Mouse (Mus musculus) kidney, embryonic 14.5 days (tissue): ENCODE measurements around the gene Vmn1r10. TPM values are rescaled to one million over a fixed set of nuclear protein-coding genes. Genes with fewer than 3 reads are reported as not detected.

Experiments
- ATAC-seq: fragments of 200-750 bp; cut with Nextera tagmentation; 2 replicates; pipeline ENCODE4 v1.8.0; 2017; ENCODE audit warnings: moderate number of reproducible peaks, mild to moderate bottlenecking, moderate TSS enrichment, moderate library complexity; ENCODE audit not compliant: low FRiP score, low TSS enrichment
- H3K27ac ChIP-seq: fragments of 300-500 bp; sonication (generic); 2 replicates; pipeline ENCODE4 v1.5.1; 2014; ENCODE audit warnings: low read depth, mild to moderate bottlenecking, low read length, moderate library complexity, mixed read lengths
- H3K27me3 ChIP-seq: fragments of 300-500 bp; sonication (generic); 2 replicates; pipeline ENCODE4 v1.6.1; 2014; ENCODE audit warnings: mild to moderate bottlenecking, low read length; ENCODE audit not compliant: control insufficient read depth, insufficient read depth
- H3K36me3 ChIP-seq: fragments of 300-500 bp; sonication (generic); 2 replicates; pipeline ENCODE4 v1.6.1; 2014; ENCODE audit warnings: low read length, mixed read lengths; ENCODE audit not compliant: control insufficient read depth, insufficient read depth
- H3K4me1 ChIP-seq: fragments of 300-500 bp; sonication (generic); 2 replicates; pipeline ENCODE4 v1.6.1; 2014; ENCODE audit warnings: low read length, mixed read lengths; ENCODE audit not compliant: control insufficient read depth, insufficient read depth
- H3K4me2 ChIP-seq: fragments of 300-500 bp; sonication (generic); replicated peaks from 2 replicates; pipeline ENCODE4 v1.6.1; 2014; ENCODE audit warnings: low read depth, mild to moderate bottlenecking, low read length
- H3K4me3 ChIP-seq: fragments of 300-500 bp; sonication (generic); 2 replicates; pipeline ENCODE4 v1.5.1; 2014; ENCODE audit warnings: mild to moderate bottlenecking, low read length
- H3K9ac ChIP-seq: fragments of 300-500 bp; sonication (generic); 2 replicates; pipeline ENCODE4 v1.6.1; 2014; ENCODE audit warnings: low read depth, mild to moderate bottlenecking, low read length, moderate library complexity
- H3K9me3 ChIP-seq: fragments of 300-500 bp; sonication (generic); 2 replicates; pipeline ENCODE4 v1.6.1; 2016; ENCODE audit warnings: low read length; ENCODE audit not compliant: control insufficient read depth
- WGBS: fragments of 180-500 bp; shearing (Covaris S2); extraction: QIAGEN DNeasy Blood & Tissue Kit; methylation state at CpG from one replicate; pipeline ENCODE4 v1.1.7; 2014; 5-methylcytosine and 5-hydroxymethylcytosine counted together
- polyA plus RNA-seq: library from polyadenylated mRNA; unstranded; fragments of >200 nt; fragmentation: Nextera tagmentation; extraction: Ambion mirVana; gene quantifications from 2 replicates; pipeline ENCODE4 v1.2.1, GENCODE M21; 2014

Gene Vmn1r10
- not detected in 2 replicates for polyA plus RNA-seq

- no peak for ATAC-seq
- H3K27me3 ChIP-seq: no peaks in the 10 kb centered on the region
- no peaks in the 10 kb centered on the region for H3K4me1 ChIP-seq
- whole genome bisulfite sequencing: 82% methylated on average over 3 of the region's 3 CpGs
- H3K9me3 ChIP-seq: no peaks in the 10 kb centered on the region
- H3K4me3 ChIP-seq: no peak within 1 kb of the TSS
- H3K9ac ChIP-seq: no peak within 1 kb of the TSS
- no peaks in the 10 kb centered on the region for H3K36me3 ChIP-seq
- no peak within 1 kb of the TSS for H3K4me2 ChIP-seq
- no peak within 1 kb of the TSS for H3K27ac ChIP-seq
Observed at GRCm38 (mm10) chr6:57109154-57109553, at the start of gene Vmn1r10. Gene Vmn1r10, plus strand, starts transcription at chr6:57109454.

- no peak overlapping the region for H3K4me3 ChIP-seq
- H3K9me3 ChIP-seq: no peaks in the 10 kb centered on the region
- no peaks in the 10 kb centered on the region for H3K36me3 ChIP-seq
- no peak overlapping the region for H3K9ac ChIP-seq
- H3K4me2 ChIP-seq: no peak overlapping the region
- no peak for ATAC-seq
- no peak overlapping the region for H3K27ac ChIP-seq
- no peaks in the 10 kb centered on the region for H3K27me3 ChIP-seq
- H3K4me1 ChIP-seq: no peaks in the 10 kb centered on the region
Observed at GRCm38 (mm10) chr6:57063730-57064129, 45.5 kb upstream of the Vmn1r10 start.

DNA sequence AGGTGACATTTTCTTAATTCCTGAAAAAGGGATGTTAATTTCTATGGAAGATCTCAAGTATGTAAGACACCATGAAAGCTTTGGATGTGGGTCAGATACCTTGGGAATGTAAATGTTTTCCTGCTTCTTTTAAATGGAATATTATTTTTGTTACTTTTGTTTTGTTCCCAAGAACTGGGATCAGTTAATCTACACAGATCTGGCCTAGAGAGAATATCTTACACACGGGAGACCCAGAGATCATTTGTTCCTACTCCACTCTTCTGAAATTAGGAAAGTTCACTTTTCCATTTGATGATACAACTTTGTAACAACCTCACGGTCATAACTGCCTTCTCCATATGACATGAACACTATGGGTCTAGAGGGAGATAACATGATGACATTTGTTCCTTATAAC, 42.8 kb upstream of the Vmn1r10 start, which contains the start of gene Vmn1r9:
Gene Vmn1r9 (plus strand): TSS at position 301 of the 400 bp plus-strand sequence.
- WGBS: 91% methylated on average over 2 of the region's 2 CpGs

GRCm38 (mm10) chr6:57106358-57106757, 2.9 kb upstream of the Vmn1r10 start:
- H3K36me3 ChIP-seq: no peaks in the 10 kb centered on the region
- no peak for ATAC-seq
- H3K4me2 ChIP-seq: no peak overlapping the region
- no peaks in the 10 kb centered on the region for H3K4me1 ChIP-seq
- H3K9ac ChIP-seq: no peak overlapping the region
- no peak overlapping the region for H3K27ac ChIP-seq
- no peak overlapping the region for H3K4me3 ChIP-seq
- WGBS: 77% methylated on average over 1 of the region's 1 CpGs
- no peaks in the 10 kb centered on the region for H3K27me3 ChIP-seq
- H3K9me3 ChIP-seq: no peaks in the 10 kb centered on the region

More for the DNA sequence above, 42.8 kb upstream of the Vmn1r10 start, which contains the start of gene Vmn1r9:
- H3K36me3 ChIP-seq: no peaks in the 10 kb centered on the region
- no peak for ATAC-seq
- no peaks in the 10 kb centered on the region for H3K4me1 ChIP-seq
- H3K9me3 ChIP-seq: no peaks in the 10 kb centered on the region
- H3K4me3 ChIP-seq: no peak within 1 kb of the TSS
- H3K4me2 ChIP-seq: no peak within 1 kb of the TSS
- no peaks in the 10 kb centered on the region for H3K27me3 ChIP-seq
- no peak within 1 kb of the TSS for H3K27ac ChIP-seq
- H3K9ac ChIP-seq: no peak within 1 kb of the TSS

GRCm38 (mm10) chr6:57133155-57133554, 23.9 kb downstream of the Vmn1r10 start, which contains the start of gene Vmn1r11:
Gene Vmn1r11, plus strand, starts transcription at chr6:57133455.
- Histone ChIP-seq H3K4me3 (no peak within 1 kb of the TSS), H3K36me3 (no peaks in the 10 kb centered on the region), H3K27ac (no peak within 1 kb of the TSS), H3K9me3 (no peaks in the 10 kb centered on the region), H3K27me3 (no peaks in the 10 kb centered on the region), H3K9ac (no peak within 1 kb of the TSS), H3K4me1 (no peaks in the 10 kb centered on the region), H3K4me2 (no peak within 1 kb of the TSS)
- ATAC-seq: no peak
- WGBS: 78% methylated on average over 1 of the region's 1 CpGs

- no peak for ATAC-seq
Observed at GRCm38 (mm10) chr6:57156619-57157018, 47.4 kb downstream of the Vmn1r10 start, which contains the start of gene Vmn1r12. Gene Vmn1r12, plus strand, starts transcription at chr6:57156919.

More at GRCm38 (mm10) chr6:57156619-57157018, 47.4 kb downstream of the Vmn1r10 start, which contains the start of gene Vmn1r12:
- 85% methylated on average over 2 of the region's 2 CpGs for WGBS
- no peaks in the 10 kb centered on the region for H3K27me3 ChIP-seq
- H3K9ac ChIP-seq: no peak within 1 kb of the TSS
- no peak within 1 kb of the TSS for H3K4me2 ChIP-seq
- no peaks in the 10 kb centered on the region for H3K4me1 ChIP-seq
- no peaks in the 10 kb centered on the region for H3K9me3 ChIP-seq
- H3K36me3 ChIP-seq: no peaks in the 10 kb centered on the region
- no peak within 1 kb of the TSS for H3K4me3 ChIP-seq
- H3K27ac ChIP-seq: no peak within 1 kb of the TSS

Other genes starting within 250 kb of the Vmn1r10 start
- gene Nt5c3, start 185.5 kb upstream of the Vmn1r10 start, polyA plus RNA-seq: 59.3 and 61.7 TPM in 2 replicates
- gene Vmn1r4, start 185.4 kb upstream of the Vmn1r10 start, polyA plus RNA-seq: 0.19 and 0.24 TPM in 2 replicates
- not detected in 2 replicates for gene Vmn1r5, start 139.2 kb upstream of the Vmn1r10 start, polyA plus RNA-seq
- gene Vmn1r6, start 112.2 kb upstream of the Vmn1r10 start, polyA plus RNA-seq: not detected in 2 replicates
- not detected in 2 replicates for gene Vmn1r7, start 84.1 kb upstream of the Vmn1r10 start, polyA plus RNA-seq
- not detected in 2 replicates for gene Vmn1r8, start 77.2 kb upstream of the Vmn1r10 start, polyA plus RNA-seq
- gene Vmn1r9, start 42.7 kb upstream of the Vmn1r10 start, polyA plus RNA-seq: not detected in 2 replicates
- not detected in 2 replicates for gene Vmn1r11, start 24.0 kb downstream of the Vmn1r10 start, polyA plus RNA-seq
- gene Vmn1r12, start 47.5 kb downstream of the Vmn1r10 start, polyA plus RNA-seq: not detected in 2 replicates
- not detected in 2 replicates for gene Vmn1r13, start 93.8 kb downstream of the Vmn1r10 start, polyA plus RNA-seq
- not detected in 2 replicates for gene Vmn1r14, start 122.2 kb downstream of the Vmn1r10 start, polyA plus RNA-seq
- gene Vmn1r15, start 148.5 kb downstream of the Vmn1r10 start, polyA plus RNA-seq: not detected in 2 replicates
- gene Vmn1r16, start 220.0 kb downstream of the Vmn1r10 start, polyA plus RNA-seq: not detected in 2 replicates